8 mouse cellular contexts compared by ENCODE assay signal in the genomic region with DNA sequence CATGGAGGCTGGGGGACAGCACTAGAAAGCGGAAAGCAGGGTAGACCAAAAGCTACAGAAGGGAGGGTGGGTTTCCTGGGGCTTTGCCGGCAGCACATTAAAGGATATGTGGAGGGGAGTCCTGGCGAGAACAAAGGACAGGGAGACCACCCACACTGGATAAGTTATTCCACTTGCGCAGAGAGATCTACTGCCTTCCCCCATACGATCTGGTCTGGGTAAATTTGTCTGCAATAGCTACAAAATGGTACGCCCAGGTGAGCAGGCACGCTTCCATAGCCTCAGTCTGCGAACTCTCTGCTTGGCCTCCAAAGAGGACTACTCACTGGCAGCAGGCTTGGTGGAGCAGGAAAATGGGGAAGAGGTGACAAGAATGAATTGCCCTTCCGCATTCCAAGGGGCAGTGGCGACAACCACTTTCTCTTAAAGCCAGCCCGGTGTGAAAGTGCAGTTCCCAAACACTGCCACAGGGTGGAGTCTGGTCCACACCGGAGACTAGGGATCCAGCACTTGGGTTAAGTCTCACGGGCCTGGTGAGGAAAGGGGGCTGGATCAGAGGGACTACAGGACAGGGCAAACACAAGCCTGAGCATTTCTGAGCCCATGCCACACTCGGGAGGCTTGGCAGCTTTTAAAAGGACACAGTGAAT. TPM values are rescaled to one million over a fixed set of nuclear protein-coding genes. Genes with fewer than 3 reads are reported as not detected.
DNase-seq lines count a peak whose midpoint lies in the region; ATAC-seq and TF ChIP-seq lines count a peak whose summit lies in the region.

No protein-coding gene starts in this region.

- intact Hi-C loops in heart, adult 2 months (cut with DNase I), result loop anchor here (1.0 to 5.0 kb wide), 2 partner anchors 51 to 147 kb away; partner anchors contain the start of gene Rras2

- H3K4me1 ChIP-seq in embryonic facial prominence, embryonic 13.5 days, result peaks cover 39% of the 10 kb centered on the region
- peaks cover 16% of the 10 kb centered on the region for H3K4me1 ChIP-seq in heart, adult 2 months (ENCODE audit: control insufficient read depth, insufficient read depth, low read length)
- H3K4me1 ChIP-seq in kidney, adult 2 months (ENCODE audit: control insufficient read depth, insufficient read depth, low read length), result peaks cover 25% of the 10 kb centered on the region
- H3K4me1 ChIP-seq in limb, embryonic 11.5 days (ENCODE audit: control insufficient read depth, insufficient read depth, low read length), result peaks cover 12% of the 10 kb centered on the region
- H3K4me1 ChIP-seq in midbrain, embryonic 14.5 days (ENCODE audit: control insufficient read depth, insufficient read depth, low read length), result peaks cover 5% of the 10 kb centered on the region; the same call in 1 of the 2 replicates

- TF ChIP-seq POLR2A in heart, adult 2 months (IDR thresholded peaks at IDR 0.05; ENCODE audit: insufficient read depth, low read depth, low read length), result no peak
- TF ChIP-seq POLR2A in kidney, adult 2 months (IDR thresholded peaks at IDR 0.05; ENCODE audit: low read depth, low read length), result no peak

- peak; percentile 60 for DNase-seq in 3134 (ENCODE audit: extremely low read depth, insufficient read length, low spot score)
- DNase-seq in adrenal gland, postnatal 25 days, result peak; percentile 79
- DNase-seq in heart, adult 2 months, result peak; percentile 86
- peak; percentile 95 for DNase-seq in kidney, adult 2 months
- peak; percentile 90 for DNase-seq in limb, embryonic 11.5 days (ENCODE audit: low spot score)
- peak; percentile 89 for DNase-seq in midbrain, embryonic 14.5 days
- DNase-seq in spleen, adult 18-20 months, result peak; percentile 69 to 83

- TF ChIP-seq EP300 in heart, adult 2 months (IDR thresholded peaks at IDR 0.05; ENCODE audit: insufficient read depth, low read depth, low read length), result peak; percentile 88; the same call in 1 of the 2 replicates

- H3K27me3 ChIP-seq in embryonic facial prominence, embryonic 13.5 days, result no peaks in the 10 kb centered on the region
- no peaks in the 10 kb centered on the region for H3K27me3 ChIP-seq in heart, adult 2 months (ENCODE audit: control insufficient read depth, insufficient read depth, low read length)
- H3K27me3 ChIP-seq in kidney, adult 2 months (replicated peaks; ENCODE audit: control insufficient read depth, insufficient read depth, low read length), result no peaks in the 10 kb centered on the region
- H3K27me3 ChIP-seq in limb, embryonic 11.5 days (ENCODE audit: control insufficient read depth, insufficient read depth, low read length), result no peaks in the 10 kb centered on the region
- no peaks in the 10 kb centered on the region for H3K27me3 ChIP-seq in midbrain, embryonic 14.5 days (ENCODE audit: control insufficient read depth, insufficient read depth, low read length)

- peak overlapping the region; percentile 60; the same call in 1 of the 2 replicates for H3K27ac ChIP-seq in embryonic facial prominence, embryonic 13.5 days
- no peak overlapping the region for H3K27ac ChIP-seq in heart, adult 2 months
- peak overlapping the region; percentile 10 for H3K27ac ChIP-seq in kidney, adult 2 months (ENCODE audit: insufficient read depth, low read depth, low read length)
- H3K27ac ChIP-seq in limb, embryonic 11.5 days (replicated peaks; ENCODE audit: low read depth, low read length), result no peak overlapping the region
- no peak overlapping the region for H3K27ac ChIP-seq in midbrain, embryonic 14.5 days (replicated peaks; ENCODE audit: low read depth, low read length)

- 8% methylated on average over 14 of the region's 14 CpGs for WGBS in embryonic facial prominence, embryonic 13.5 days
- WGBS in heart, adult 2 months, result 14% methylated on average over 14 of the region's 14 CpGs
- 13% methylated on average over 14 of the region's 14 CpGs for WGBS in kidney, adult 2 months
- 3% methylated on average over 14 of the region's 14 CpGs for whole genome bisulfite sequencing in limb, embryonic 11.5 days
- 9% methylated on average over 14 of the region's 14 CpGs for WGBS in midbrain, embryonic 14.5 days

- no peak; the same call in 1 of the 2 replicates for TF ChIP-seq CTCF in heart, adult 2 months (IDR thresholded peaks at IDR 0.05)
- peak; percentile 97 for TF ChIP-seq CTCF in kidney, adult 2 months (conservative IDR thresholded peaks at IDR 0.05; ENCODE audit: insufficient read depth, insufficient read length, low read depth, low read length)

- H3K4me3 ChIP-seq in embryonic facial prominence, embryonic 13.5 days, result peak overlapping the region; percentile 34
- H3K4me3 ChIP-seq in heart, adult 2 months, result peak overlapping the region; percentile 26; the same call in 1 of the 2 replicates
- H3K4me3 ChIP-seq in kidney, adult 2 months (ENCODE audit: insufficient read depth, low read depth, low read length), result peak overlapping the region; percentile 3; the same call in 1 of the 2 replicates
- no peak overlapping the region for H3K4me3 ChIP-seq in limb, embryonic 11.5 days (ENCODE audit: low read depth, low read length)
- 0 out of 2 replicates have a peak overlapping the region, but pooled peaks have one; percentile 18 for H3K4me3 ChIP-seq in midbrain, embryonic 14.5 days (replicated peaks; ENCODE audit: low read depth, low read length)

- no peaks in the 10 kb centered on the region for H3K36me3 ChIP-seq in embryonic facial prominence, embryonic 13.5 days
- no peaks in the 10 kb centered on the region for H3K36me3 ChIP-seq in heart, adult 2 months (ENCODE audit: control insufficient read depth, insufficient read depth, low read length)
- no peaks in the 10 kb centered on the region for H3K36me3 ChIP-seq in kidney, adult 2 months (ENCODE audit: control insufficient read depth, insufficient read depth, low read length)
- no peaks in the 10 kb centered on the region for H3K36me3 ChIP-seq in limb, embryonic 11.5 days (ENCODE audit: control insufficient read depth, insufficient read depth, low read length)
- no peaks in the 10 kb centered on the region for H3K36me3 ChIP-seq in midbrain, embryonic 14.5 days (ENCODE audit: control insufficient read depth, insufficient read depth, low read length)

- ATAC-seq in embryonic facial prominence, embryonic 13.5 days (ENCODE audit: insufficient number of reproducible peaks, insufficient read depth, low FRiP score, low TSS enrichment, low read depth), result 0 out of 2 replicates have a peak, but pooled peaks have one; percentile 40
- ATAC-seq in limb, embryonic 11.5 days (ENCODE audit: insufficient number of reproducible peaks, low FRiP score, low TSS enrichment, low read depth), result peak; percentile 60
- ATAC-seq in midbrain, embryonic 14.5 days (ENCODE audit: low FRiP score, low TSS enrichment), result peak; percentile 62; the same call in 1 of the 2 replicates

- peaks cover 4% of the 10 kb centered on the region; the same call in 1 of the 2 replicates for H3K79me2 ChIP-seq in heart, adult 2 months (replicated peaks; ENCODE audit: control insufficient read depth, insufficient read depth, low read length)

- 0 out of 2 replicates have a peak overlapping the region, but pooled peaks have one; percentile 36 for H3K9ac ChIP-seq in embryonic facial prominence, embryonic 13.5 days
- peak overlapping the region; percentile 12; the same call in 1 of the 2 replicates for H3K9ac ChIP-seq in heart, adult 2 months (ENCODE audit: low read depth, low read length)
- no peak overlapping the region for H3K9ac ChIP-seq in limb, embryonic 11.5 days (ENCODE audit: low read length)
- no peak overlapping the region; the same call in 1 of the 2 replicates for H3K9ac ChIP-seq in midbrain, embryonic 14.5 days (replicated peaks; ENCODE audit: low read length)

- no peaks in the 10 kb centered on the region for H3K9me3 ChIP-seq in embryonic facial prominence, embryonic 13.5 days
- H3K9me3 ChIP-seq in limb, embryonic 11.5 days (ENCODE audit: control insufficient read depth, low read length), result no peaks in the 10 kb centered on the region
- H3K9me3 ChIP-seq in midbrain, embryonic 14.5 days (ENCODE audit: control insufficient read depth, low read length), result no peaks in the 10 kb centered on the region

- peak overlapping the region; percentile 67 for H3K4me2 ChIP-seq in embryonic facial prominence, embryonic 13.5 days
- peak overlapping the region; percentile 43 for H3K4me2 ChIP-seq in limb, embryonic 11.5 days (ENCODE audit: low read depth, severe bottlenecking)
- peak overlapping the region; percentile 54 for H3K4me2 ChIP-seq in midbrain, embryonic 14.5 days (ENCODE audit: low read length)

RNA-seq across cellular contexts. Expression of gene Rras2, which starts 50.9 kb away (rescaled TPM):
- total RNA-seq in adrenal gland, postnatal 25 days (2021), result 23.9 and 28.3 TPM in 2 replicates
- 20.2 and 21.2 TPM in 2 replicates for polyA plus RNA-seq in embryonic facial prominence, embryonic 13.5 days (2015; fragmentation: Nextera tagmentation; extraction: Ambion mirVana)
- total RNA-seq in heart, adult 2 months (2021), result 10 to 100 TPM; 48.5 to 52.0 TPM
- polyA plus RNA-seq in heart, adult 2 months (2012; rRNA removed), result 17.5 and 29.8 TPM in 2 replicates
- polyA plus RNA-seq in kidney, adult 2 months (2012; rRNA removed), result 15.3 and 17.5 TPM in 2 replicates
- polyA plus RNA-seq in limb, embryonic 11.5 days (2014; fragmentation: Nextera tagmentation; extraction: Ambion mirVana), result 27.0 and 29.8 TPM in 2 replicates
- polyA plus RNA-seq in midbrain, embryonic 14.5 days (2014; fragmentation: Nextera tagmentation; extraction: Ambion mirVana), result 18.2 and 23.9 TPM in 2 replicates

Comparison
In these comparisons a context has a peak if more than half of its experiments do, and no peak if none do; other contexts are left out.
1. H3K27ac ChIP-seq: peak in embryonic facial prominence, embryonic 13.5 days (single experiment) and kidney, adult 2 months (single experiment); none in heart, adult 2 months (single experiment), limb, embryonic 11.5 days (single experiment) and midbrain, embryonic 14.5 days (single experiment).
2. H3K9ac ChIP-seq: peak in embryonic facial prominence, embryonic 13.5 days (single experiment) and heart, adult 2 months (single experiment); none in limb, embryonic 11.5 days (single experiment) and midbrain, embryonic 14.5 days (single experiment).
3. Peak in every context shown above with its lines, with median percentiles within 50 percentile points of each other: DNase-seq, ATAC-seq and H3K4me2 ChIP-seq.